Mouse (Mus musculus) E14TG2a.4 (cell line): Measurements from ENCODE around the gene Actr8.

Experiments used
- H3K27me3 ChIP-seq: 2 replicates; pipeline ENCODE4 v1.6.1; 2014; ENCODE audit warnings: low read length, control low read depth; ENCODE audit not compliant: insufficient read depth
- H3K36me3 ChIP-seq: 2 replicates; pipeline ENCODE4 v1.6.1; 2014; ENCODE audit warnings: low read length, control low read depth; ENCODE audit not compliant: insufficient read depth
- H3K4me1 ChIP-seq: replicated peaks from 2 replicates; pipeline ENCODE4 v1.6.1; 2014; ENCODE audit warnings: low read depth, low read length, control low read depth
- H3K4me3 ChIP-seq: replicated peaks from 2 replicates; pipeline ENCODE4 v1.5.1; 2014; ENCODE audit warnings: mild to moderate bottlenecking, low read length
- H3K9me3 ChIP-seq: 2 replicates; pipeline ENCODE4 v1.6.1; 2014; ENCODE audit warnings: low read length, control low read depth
- CTCF ChIP-seq: conservative IDR thresholded peaks from 2 replicates; pipeline ENCODE4 v1.5.1; 2014; ENCODE audit warnings: low read length
- NANOG ChIP-seq: IDR thresholded peaks from 2 replicates; pipeline ENCODE4 v1.6.1; 2014; ENCODE audit warnings: borderline replicate concordance, low read length, mixed read lengths
- POU5F1 ChIP-seq: IDR thresholded peaks from 2 replicates; pipeline ENCODE4 v1.6.1; 2014; ENCODE audit warnings: low read length, borderline replicate concordance

The Actr8 gene

GRCm38 (mm10) chr14:29978254-29979204 is at the start of gene Actr8:
Gene Actr8 (plus strand): TSS chr14:29978337.
- Histone ChIP-seq H3K9me3 (no peaks in the 10 kb centered on the region), H3K4me1 (peaks cover 28% of the 10 kb centered on the region), H3K36me3 (peaks cover 54% of the 10 kb centered on the region), H3K27me3 (no peaks in the 10 kb centered on the region), H3K4me3 (peak within 1 kb of the TSS; percentile 94)
- TF ChIP-seq POU5F1, result no peak

GRCm38 (mm10) chr14:29928966-29929365 is 49.2 kb upstream of the Actr8 start:
- no peaks in the 10 kb centered on the region for H3K4me1 ChIP-seq
- no peaks in the 10 kb centered on the region for H3K27me3 ChIP-seq
- no peaks in the 10 kb centered on the region for H3K36me3 ChIP-seq
- TF ChIP-seq POU5F1, result no peak
- no peak for TF ChIP-seq NANOG
- no peak for TF ChIP-seq CTCF
- peaks cover 7% of the 10 kb centered on the region; the same call in 1 of the 2 replicates for H3K9me3 ChIP-seq
- no peak overlapping the region for H3K4me3 ChIP-seq

DNA sequence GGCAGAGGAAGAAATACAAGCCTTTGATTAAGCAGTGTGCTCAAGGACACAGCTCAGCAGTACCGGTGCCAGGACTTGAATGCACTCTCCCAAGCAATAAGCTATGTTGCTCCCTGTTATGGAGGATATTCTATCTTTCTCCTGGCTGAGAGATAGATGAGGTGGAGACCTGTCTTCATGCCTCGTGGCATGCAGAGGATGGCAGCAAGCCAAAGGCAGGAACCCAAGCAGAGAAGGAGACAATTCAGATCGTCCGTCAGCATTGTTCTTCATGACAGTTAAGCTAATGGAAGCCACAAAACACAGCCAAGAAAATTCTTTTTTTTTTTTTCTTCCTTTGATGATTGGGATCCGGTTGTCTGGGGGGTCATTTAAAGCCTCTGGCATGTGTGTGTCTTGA is 42.6 kb upstream of the Actr8 start:
- TF ChIP-seq POU5F1 (no peak), CTCF (no peak), NANOG (no peak)
- Histone ChIP-seq H3K4me3 (no peak overlapping the region), H3K27me3 (no peaks in the 10 kb centered on the region), H3K9me3 (peaks cover 5% of the 10 kb centered on the region; the same call in 1 of the 2 replicates), H3K36me3 (peaks cover 6% of the 10 kb centered on the region; the same call in 1 of the 2 replicates), H3K4me1 (peaks cover 12% of the 10 kb centered on the region)

GRCm38 (mm10) chr14:29937466-29937865 is 40.7 kb upstream of the Actr8 start:
- Histone ChIP-seq H3K27me3 (no peaks in the 10 kb centered on the region), H3K4me1 (peaks cover 12% of the 10 kb centered on the region), H3K4me3 (no peak overlapping the region), H3K9me3 (peaks cover 5% of the 10 kb centered on the region; the same call in 1 of the 2 replicates), H3K36me3 (peaks cover 6% of the 10 kb centered on the region; the same call in 1 of the 2 replicates)
- TF ChIP-seq NANOG (no peak), POU5F1 (no peak), CTCF (no peak)

GRCm38 (mm10) chr14:29939600-29940312 is 38.4 kb upstream of the Actr8 start:
- Histone ChIP-seq H3K4me3 (0 out of 2 replicates have a peak overlapping the region, but pooled peaks have one; percentile 37), H3K27me3 (no peaks in the 10 kb centered on the region), H3K4me1 (peaks cover 12% of the 10 kb centered on the region), H3K36me3 (peaks cover 6% of the 10 kb centered on the region; the same call in 1 of the 2 replicates), H3K9me3 (no peaks in the 10 kb centered on the region)
- peak; percentile 29 for TF ChIP-seq CTCF
- no peak for TF ChIP-seq NANOG

- no peak overlapping the region for H3K4me3 ChIP-seq
- H3K36me3 ChIP-seq, result peaks cover 6% of the 10 kb centered on the region; the same call in 1 of the 2 replicates
- H3K27me3 ChIP-seq, result no peaks in the 10 kb centered on the region
- TF ChIP-seq CTCF (no peak), POU5F1 (no peak), NANOG (no peak)
- peaks cover 12% of the 10 kb centered on the region for H3K4me1 ChIP-seq
- H3K9me3 ChIP-seq, result no peaks in the 10 kb centered on the region
Measured at GRCm38 (mm10) chr14:29940313-29940812, 37.8 kb upstream of the Actr8 start.

DNA sequence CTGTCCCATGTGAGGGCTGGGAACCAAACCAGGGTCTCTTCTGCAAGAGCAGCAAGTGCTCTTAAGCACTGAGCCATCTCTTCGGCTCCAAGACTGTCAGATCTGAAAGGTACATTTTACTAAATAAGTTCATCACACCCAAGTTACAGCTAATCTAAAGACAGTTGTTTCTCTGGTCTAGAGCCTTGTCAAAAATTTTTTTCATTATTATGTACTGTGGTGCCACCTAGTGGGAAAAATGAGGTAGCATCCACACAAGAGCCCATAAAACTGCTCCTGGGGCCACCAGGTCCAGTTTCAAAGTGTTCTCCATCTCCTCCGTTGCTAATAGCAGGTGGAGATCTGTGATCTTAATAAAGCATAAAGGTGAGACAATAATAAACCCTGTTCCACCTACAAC is 37.3 kb upstream of the Actr8 start:
- H3K4me3 ChIP-seq, result no peak overlapping the region
- no peaks in the 10 kb centered on the region for H3K9me3 ChIP-seq
- H3K36me3 ChIP-seq, result peaks cover 5% of the 10 kb centered on the region; the same call in 1 of the 2 replicates
- no peaks in the 10 kb centered on the region for H3K27me3 ChIP-seq
- peaks cover 12% of the 10 kb centered on the region for H3K4me1 ChIP-seq
- TF ChIP-seq NANOG (no peak), CTCF (peak; percentile 75)

DNA sequence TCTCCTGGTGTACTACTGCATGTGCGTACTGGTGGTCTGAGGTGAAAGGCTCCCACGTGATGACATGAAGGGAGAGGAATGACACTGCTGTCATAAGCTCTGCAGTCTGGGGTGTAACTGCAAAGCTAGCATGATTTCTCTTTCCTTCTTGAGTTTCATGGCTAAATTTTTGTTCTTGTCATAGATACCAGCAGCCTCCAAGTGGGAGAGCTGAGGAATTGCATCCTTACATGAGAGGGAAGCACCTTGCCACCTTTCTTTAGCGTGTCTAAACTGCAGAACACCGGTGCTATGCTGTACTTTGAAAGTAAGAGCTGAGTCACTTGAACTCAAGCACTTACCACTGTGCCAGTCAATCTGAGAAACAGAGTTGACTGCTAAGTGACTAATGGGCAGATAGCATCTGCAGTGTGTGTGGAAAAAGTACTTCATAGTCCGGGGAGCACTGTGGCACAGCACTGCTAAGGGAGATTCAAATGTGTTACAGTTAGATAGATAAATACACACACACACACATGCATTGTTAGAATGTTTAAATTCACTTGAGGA is 31.3 kb upstream of the Actr8 start:
- H3K4me1 ChIP-seq, result peaks cover 48% of the 10 kb centered on the region

More for the DNA sequence above, 31.3 kb upstream of the Actr8 start:
- H3K27me3 ChIP-seq, result no peaks in the 10 kb centered on the region
- peaks cover under 1% of the 10 kb centered on the region; the same call in 1 of the 2 replicates for H3K9me3 ChIP-seq
- peaks cover 14% of the 10 kb centered on the region for H3K36me3 ChIP-seq
- TF ChIP-seq CTCF (no peak), NANOG (no peak), POU5F1 (no peak)
- no peak overlapping the region for H3K4me3 ChIP-seq
